Mouse (Mus musculus) brain, embryonic 14.5 days (tissue): ENCODE results near the gene Cox6b1. TPM values are rescaled to one million over a fixed set of nuclear protein-coding genes. Genes with fewer than 3 reads are reported as not detected.

ENCODE experiments used
- DNase-seq: peaks from one replicate; pipeline ENCODE4 v3.0.0-alpha.2; 2011; ENCODE audit warnings: low read depth
- CTCF ChIP-seq: fragments of 200-500 bp; IDR thresholded peaks from 2 replicates; pipeline ENCODE4 v1.5.1; 2012; ENCODE audit warnings: inconsistent platforms, mild to moderate bottlenecking, moderate library complexity, borderline replicate concordance; ENCODE audit not compliant: insufficient read depth, insufficient read length; ENCODE audit errors: extremely low read depth
- POLR2A ChIP-seq: fragments of 200-500 bp; IDR thresholded peaks from 2 replicates; pipeline ENCODE4 v1.6.1; 2012; ENCODE audit warnings: mild to moderate bottlenecking, inconsistent platforms, borderline replicate concordance; ENCODE audit not compliant: poor library complexity, insufficient read depth, insufficient read length, severe bottlenecking; ENCODE audit errors: extremely low read depth
- polyA plus RNA-seq: library from polyadenylated mRNA; depleted of rRNA; stranded (reverse); fragments of >200 nt; gene quantifications from 2 replicates; pipeline ENCODE4 v1.2.3, GENCODE M21; 2012

The Cox6b1 gene
- polyA plus RNA-seq, 1 experiment, result 823 TPM

DNA sequence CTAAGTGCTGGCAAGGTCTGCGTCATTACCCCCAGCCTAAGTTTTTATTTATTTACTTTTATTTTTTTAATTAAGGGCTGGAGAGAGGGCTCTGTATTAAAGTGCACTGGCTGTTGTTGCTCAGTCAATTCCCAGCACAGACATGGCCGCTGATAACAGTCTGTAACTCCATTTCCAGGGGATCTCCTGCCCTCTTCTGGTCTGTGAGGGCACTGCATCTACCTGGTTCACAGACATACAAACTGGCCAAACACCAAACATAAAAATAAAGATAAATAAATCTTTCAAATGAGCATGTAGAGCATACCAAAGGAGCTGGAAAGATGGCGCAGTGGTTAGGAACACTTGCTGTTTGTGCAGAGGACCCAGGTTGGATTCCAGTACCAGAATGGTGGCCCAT is 6.7 kb downstream of the Cox6b1 start:
- TF ChIP-seq POLR2A (no peak), CTCF (peak; percentile 64)
- DNase-seq, result no peak

DNA sequence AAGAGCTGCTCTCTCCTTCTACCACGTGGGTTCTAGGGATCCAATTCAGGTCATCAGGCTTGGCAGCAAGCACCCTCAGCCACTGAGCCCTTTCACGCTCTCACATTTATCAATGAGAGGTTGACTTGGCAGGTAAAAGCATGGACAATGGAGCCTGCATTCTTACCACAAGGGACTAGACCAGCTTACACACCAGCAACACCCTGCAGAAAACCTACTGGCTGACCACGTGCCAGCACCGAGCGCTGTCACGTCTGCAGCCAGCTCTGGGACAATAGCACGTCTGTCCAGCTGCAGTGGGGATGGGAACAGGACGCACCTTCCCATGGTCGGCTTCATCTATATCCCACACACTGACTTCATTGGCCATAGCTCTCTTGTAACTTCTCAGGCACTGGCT is 7.3 kb downstream of the Cox6b1 start:
- TF ChIP-seq CTCF, result no peak
- no peak for DNase-seq

DNA sequence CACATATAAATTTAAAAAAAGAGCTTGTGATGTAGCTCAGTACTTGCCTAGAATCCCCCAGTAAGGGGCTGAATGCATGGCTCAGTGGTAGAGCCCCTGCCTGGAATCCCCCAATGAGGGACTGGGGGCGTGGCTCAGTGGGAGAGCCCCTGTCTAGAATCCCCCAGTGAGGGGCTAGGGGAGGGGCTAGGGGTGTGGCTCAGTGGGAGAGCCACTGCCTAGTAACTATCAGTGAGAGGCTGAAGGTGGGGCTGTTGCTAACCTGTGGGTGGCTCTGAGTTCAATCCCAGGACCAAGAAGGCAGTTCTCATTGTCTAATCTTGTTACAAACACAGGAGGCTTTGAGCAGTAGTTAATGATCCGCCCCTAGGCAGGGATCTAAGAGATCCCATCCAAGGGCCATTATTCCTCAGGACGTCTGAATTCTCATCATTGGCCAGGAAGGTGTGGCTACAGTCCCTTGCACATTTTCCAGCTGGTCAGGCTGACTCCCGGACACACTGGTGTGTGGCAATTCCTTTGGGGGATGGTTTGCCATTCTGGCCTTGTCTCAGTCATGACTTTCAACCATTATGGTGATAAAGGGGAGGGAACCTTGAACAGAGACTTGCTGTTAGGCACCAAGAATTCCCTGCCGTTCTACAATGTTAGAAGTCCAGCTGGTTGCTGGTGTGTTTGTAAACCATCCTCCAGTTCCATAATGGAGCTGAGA is 10.7 kb downstream of the Cox6b1 start:
- no peak for DNase-seq
- TF ChIP-seq POLR2A, result no peak
- no peak for TF ChIP-seq CTCF

DNA sequence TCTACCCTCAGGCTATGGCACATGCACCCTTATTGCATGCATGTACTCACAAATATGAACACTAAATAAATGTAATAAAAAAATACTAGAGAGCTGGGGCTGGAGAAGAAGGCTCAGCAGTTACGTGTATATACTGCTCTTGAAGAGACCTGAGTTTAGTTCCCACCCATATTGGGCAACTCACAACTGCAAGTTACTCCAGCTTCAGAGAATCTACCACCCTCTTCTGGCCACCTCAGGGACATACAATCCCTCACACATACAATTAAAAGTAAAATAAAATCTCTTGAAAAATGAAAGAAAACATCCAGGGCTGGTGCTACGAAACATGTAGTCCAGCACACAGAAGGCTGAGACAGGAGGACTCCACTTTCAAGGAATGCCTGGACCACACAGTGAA is 11.5 kb downstream of the Cox6b1 start:
- DNase-seq, result peak; percentile 33

DNA sequence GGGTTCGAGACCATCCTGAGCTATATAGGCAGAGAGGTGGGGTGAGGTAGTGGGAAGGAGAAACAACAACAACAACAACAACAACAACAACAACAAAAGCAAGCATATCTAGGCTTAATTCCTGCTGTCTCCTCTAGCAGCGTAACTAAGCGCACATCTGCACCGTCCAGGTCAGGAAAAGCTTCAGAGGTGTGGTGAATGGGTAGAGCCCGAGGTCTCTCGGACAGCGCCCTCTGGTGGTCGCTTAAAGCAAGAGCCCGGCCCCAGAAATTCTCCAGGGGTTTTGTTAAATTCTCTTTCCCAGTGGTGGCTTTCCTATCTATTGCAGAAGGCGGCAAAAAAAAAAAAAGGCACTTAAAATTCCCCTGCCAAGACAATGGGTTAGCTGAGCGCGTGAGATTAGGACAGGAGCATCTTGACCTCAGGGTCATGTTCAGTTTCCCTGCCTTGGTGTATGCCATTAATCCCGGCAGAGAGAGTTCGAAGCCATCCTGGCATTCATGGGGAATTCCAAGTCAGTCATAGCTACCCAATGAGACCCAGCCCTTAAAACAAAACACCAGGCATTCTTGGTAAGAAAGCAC is 12.3 kb downstream of the Cox6b1 start:
- DNase-seq, result peak; percentile 50
- TF ChIP-seq CTCF, result peak; percentile 71
- no peak for TF ChIP-seq POLR2A

More for the DNA sequence above, 11.5 kb downstream of the Cox6b1 start:
- TF ChIP-seq CTCF (peak; percentile 7; the same call in 1 of the 2 replicates), POLR2A (no peak)

DNA sequence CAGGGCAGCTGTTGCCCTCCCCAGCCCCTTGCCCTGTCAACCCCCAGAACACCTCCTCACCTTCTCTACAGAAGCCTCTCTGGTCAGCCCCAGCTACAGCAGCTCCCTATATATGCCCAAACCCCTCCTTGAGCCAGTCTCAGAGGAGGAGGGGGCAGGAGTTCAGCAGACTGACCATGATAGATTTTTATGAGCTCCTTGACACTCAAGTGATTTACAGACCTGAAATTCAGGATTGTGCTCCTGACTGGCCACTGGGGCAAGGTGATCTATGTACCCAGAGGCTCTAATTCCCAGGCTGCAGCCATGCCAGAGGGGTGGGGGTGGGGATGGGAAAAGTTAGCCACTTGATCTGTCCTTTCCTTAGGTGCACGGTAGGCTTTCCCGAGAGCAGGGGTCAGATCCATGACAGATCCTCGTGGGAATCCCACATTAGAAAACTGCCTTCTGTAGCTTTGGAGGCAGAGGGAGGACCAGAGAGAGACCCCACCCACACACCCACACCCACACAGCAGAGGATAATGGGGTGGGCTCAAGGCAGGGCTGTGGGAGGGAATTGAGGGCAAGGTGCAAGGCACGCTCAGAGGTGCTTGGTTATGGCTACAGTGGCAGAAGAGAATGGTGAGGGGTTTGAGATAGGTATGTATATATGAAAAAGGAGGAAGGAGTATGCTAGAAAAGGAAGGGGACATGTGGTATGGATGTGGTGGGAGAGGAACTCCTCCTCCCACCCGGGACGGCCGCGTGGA is 13.1 kb downstream of the Cox6b1 start, which contains the start of gene Upk1a:
Gene Upk1a, minus strand, starts transcription at position 194 of the 749 bp plus-strand sequence.
- no peak for DNase-seq
- TF ChIP-seq CTCF (no peak), POLR2A (no peak)

DNA sequence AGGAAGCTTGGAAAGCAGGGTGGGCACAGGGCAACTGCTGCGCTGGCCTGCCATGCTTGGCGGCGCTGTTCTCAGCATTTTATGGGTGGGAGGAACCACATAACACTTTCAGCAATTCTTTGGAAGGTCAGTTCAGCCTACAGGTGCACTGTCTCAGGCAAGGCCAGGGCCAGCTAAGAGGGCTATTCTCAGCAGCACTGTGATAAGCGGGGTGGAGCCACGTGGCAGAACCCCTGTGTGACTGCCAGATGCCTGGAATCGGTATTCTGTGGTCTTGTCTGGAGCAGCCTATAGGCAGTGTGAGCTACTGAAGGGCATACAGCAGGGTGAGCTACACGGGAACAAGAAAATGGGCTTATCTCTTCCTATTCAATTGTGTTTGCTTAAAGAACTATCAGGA is 15.9 kb downstream of the Cox6b1 start:
- no peak for DNase-seq
- TF ChIP-seq CTCF (no peak), POLR2A (no peak)

DNA sequence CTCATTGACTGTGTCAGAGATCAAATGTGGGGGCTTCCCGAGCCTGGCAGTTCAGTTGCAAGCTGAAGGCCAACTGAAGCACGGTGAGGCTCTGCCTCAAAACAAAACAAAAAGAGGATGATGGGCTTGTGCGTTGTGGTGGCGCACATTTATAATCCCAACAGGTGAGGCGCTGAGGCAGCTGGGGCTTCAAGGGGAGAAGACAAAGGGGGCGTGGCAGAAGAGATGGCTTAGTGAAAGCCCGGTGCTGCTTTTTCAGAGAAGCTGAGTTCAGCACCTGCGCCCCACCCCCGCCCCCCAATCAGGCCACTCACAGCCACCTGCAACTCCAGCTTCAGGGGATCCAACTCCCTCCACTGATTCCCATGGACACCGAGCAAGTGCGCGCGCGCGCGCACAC is 17.5 kb downstream of the Cox6b1 start:
- DNase-seq, result no peak
- no peak for TF ChIP-seq POLR2A
- TF ChIP-seq CTCF, result no peak

DNA sequence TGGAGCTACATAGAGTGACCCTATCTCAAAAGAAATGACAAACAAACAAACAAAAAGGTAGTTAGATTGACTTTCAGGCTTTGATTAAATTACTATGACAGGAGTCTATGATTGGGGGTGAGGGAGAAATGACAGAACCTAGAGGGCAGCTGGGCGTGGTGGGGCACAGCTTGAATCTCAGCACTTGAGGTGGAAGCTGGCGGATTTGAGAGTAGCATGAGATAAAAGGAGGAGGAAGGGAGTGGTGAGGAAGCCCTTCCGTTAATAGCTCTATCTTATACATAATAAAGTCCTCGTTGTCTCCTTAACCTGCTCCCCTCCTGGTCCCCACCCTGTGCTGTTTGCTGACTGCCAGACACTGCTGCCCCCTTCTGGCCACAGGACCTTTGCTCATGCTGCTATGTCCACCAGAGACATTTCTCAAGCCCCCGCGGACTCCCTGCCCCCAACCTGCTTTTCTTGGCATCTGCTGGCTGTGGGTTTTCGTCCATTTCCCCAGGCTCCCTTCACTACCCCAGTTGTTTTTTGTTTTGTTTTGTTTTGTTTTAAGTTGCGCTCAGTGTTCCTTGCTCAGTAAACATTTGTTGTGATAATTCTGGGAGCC is 18.1 kb downstream of the Cox6b1 start:
- peak; percentile 67 for DNase-seq
- TF ChIP-seq POLR2A (no peak), CTCF (peak; percentile 66)

DNA sequence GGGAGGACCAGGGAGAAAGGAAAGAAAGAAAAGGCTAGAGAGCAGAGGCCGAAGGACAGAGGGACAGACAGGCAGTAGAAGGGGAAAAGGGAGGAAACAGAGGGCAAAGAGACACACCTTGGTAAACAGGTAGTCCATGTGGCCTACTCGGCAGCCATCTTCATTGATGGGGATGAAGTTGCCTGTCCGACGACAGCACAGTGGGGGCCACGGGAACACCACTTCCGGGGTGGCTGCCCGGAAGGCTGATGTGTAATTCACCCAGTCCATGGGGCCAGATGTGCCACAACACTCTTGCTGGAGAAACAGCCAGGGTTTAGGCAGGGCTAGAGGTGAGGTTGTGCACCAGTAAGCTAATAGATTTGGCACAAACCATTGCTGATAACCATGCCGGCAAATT is 21.0 kb downstream of the Cox6b1 start:
- DNase-seq, result no peak
- TF ChIP-seq POLR2A (no peak), CTCF (no peak)

DNA sequence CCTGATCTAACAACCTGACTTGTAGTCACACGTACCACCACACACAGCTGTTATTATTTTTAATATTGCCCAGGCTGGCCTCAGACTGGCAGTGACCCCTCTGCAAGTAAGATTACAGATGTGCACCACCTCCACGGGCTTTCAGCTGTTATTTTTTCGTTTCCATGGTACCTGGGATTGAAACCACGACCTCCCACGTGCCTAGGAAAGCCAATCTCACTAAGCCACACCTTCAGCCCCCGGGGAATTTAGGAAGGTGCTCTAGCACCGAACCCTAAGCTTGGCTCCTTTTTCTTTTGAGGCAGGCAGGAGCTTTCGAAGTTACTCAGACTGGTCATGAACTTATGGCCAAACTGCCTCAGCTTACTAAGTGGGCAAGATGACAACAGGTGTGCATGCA is 21.5 kb downstream of the Cox6b1 start:
- no peak for DNase-seq
- no peak for TF ChIP-seq CTCF
- no peak for TF ChIP-seq POLR2A
